ENCODE assay signal across 8 mouse cellular contexts in the genomic region with DNA sequence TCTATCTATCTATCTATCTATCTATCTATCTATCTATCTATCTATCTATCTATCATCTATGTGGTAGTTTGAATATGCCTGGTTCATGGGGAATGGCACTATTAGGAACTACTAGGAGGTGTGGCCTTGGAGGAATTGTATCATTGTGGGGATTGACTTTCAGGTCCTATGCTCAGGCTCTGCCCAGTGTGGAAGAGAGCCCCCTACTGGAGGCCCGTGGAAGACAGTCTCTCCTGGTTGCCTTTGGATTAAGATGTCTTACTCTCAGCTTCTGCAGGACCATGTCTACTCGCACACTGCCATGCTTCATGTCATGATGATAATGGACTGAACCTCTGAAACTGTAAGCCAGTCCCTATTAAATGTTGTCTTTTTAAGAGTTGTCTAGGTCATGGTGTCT.
A peak's percentile ranks its signal among the peaks of the same experiment; 100 is the strongest.
DNase-seq lines count a peak whose midpoint lies in the region; ATAC-seq and TF ChIP-seq lines count a peak whose summit lies in the region.

No protein-coding gene starts in this region.

- peak; percentile 42 to 49 for DNase-seq in cerebellum, adult 18-20 months
- DNase-seq in liver, adult 2 months (ENCODE audit: extremely low read depth, low read depth, low spot score) = peak; percentile 22
- DNase-seq in liver, embryonic 11.5 days (ENCODE audit: low spot score) = no peak
- peak; percentile 53 to 57 for DNase-seq in cerebellum, postnatal 10 days
- peak; percentile 24 for DNase-seq in left cerebral cortex, postnatal 4 days
- DNase-seq in right cerebral cortex, postnatal 14 days = no peak
- DNase-seq in midbrain, embryonic 11.5 days (ENCODE audit: low spot score, missing footprints) = no peak

- no peak overlapping the region for H3K4me2 ChIP-seq in liver, embryonic 11.5 days
- no peak overlapping the region for H3K4me2 ChIP-seq in midbrain, embryonic 11.5 days

- H3K79me2 ChIP-seq in liver, adult 2 months (ENCODE audit: control insufficient read depth, insufficient read depth, low read length) = no peaks in the 10 kb centered on the region

- TF ChIP-seq POLR2A in liver, adult 2 months (IDR thresholded peaks at IDR 0.05; ENCODE audit: extremely low read depth, insufficient read depth, low read length) = no peak

- no peak for ATAC-seq in cerebellum, adult (ENCODE audit: insufficient number of reproducible peaks, low FRiP score, low TSS enrichment)
- no peak for ATAC-seq in liver, embryonic 11.5 days (replicated peaks; ENCODE audit: low FRiP score)
- ATAC-seq in midbrain, embryonic 11.5 days (ENCODE audit: low FRiP score) = no peak

- no peak overlapping the region for H3K4me3 ChIP-seq in liver, adult 2 months (ENCODE audit: insufficient read depth, low read depth, low read length)
- no peak overlapping the region for H3K4me3 ChIP-seq in liver, embryonic 11.5 days (ENCODE audit: low read depth, low read length)
- H3K4me3 ChIP-seq in midbrain, embryonic 11.5 days (ENCODE audit: low read depth, low read length) = no peak overlapping the region

- TF ChIP-seq CTCF in liver, adult 2 months (IDR thresholded peaks at IDR 0.05; ENCODE audit: low read depth, low read length) = peak; percentile 59

- no peak overlapping the region for H3K9ac ChIP-seq in liver, adult 2 months (ENCODE audit: low read depth, low read length)
- H3K9ac ChIP-seq in liver, embryonic 11.5 days (ENCODE audit: low read depth, low read length) = no peak overlapping the region
- H3K9ac ChIP-seq in midbrain, embryonic 11.5 days (ENCODE audit: low read length) = no peak overlapping the region

- no peaks in the 10 kb centered on the region for H3K27me3 ChIP-seq in liver, adult 2 months (ENCODE audit: control insufficient read depth, insufficient read depth, low read length)
- H3K27me3 ChIP-seq in liver, embryonic 11.5 days (replicated peaks; ENCODE audit: control insufficient read depth, insufficient read depth, low read length) = no peaks in the 10 kb centered on the region
- H3K27me3 ChIP-seq in midbrain, embryonic 11.5 days (ENCODE audit: control insufficient read depth, insufficient read depth, low read length) = no peaks in the 10 kb centered on the region

- H3K9me3 ChIP-seq in liver, embryonic 11.5 days (ENCODE audit: control insufficient read depth, low read length) = no peaks in the 10 kb centered on the region
- no peaks in the 10 kb centered on the region for H3K9me3 ChIP-seq in midbrain, embryonic 11.5 days (ENCODE audit: control insufficient read depth, low read length)

- H3K36me3 ChIP-seq in liver, adult 2 months (ENCODE audit: control insufficient read depth, insufficient read depth, low read length) = no peaks in the 10 kb centered on the region
- H3K36me3 ChIP-seq in liver, embryonic 11.5 days (ENCODE audit: control insufficient read depth, insufficient read depth, low read length) = no peaks in the 10 kb centered on the region
- no peaks in the 10 kb centered on the region for H3K36me3 ChIP-seq in midbrain, embryonic 11.5 days (ENCODE audit: control insufficient read depth, insufficient read depth, low read length)

- no peak overlapping the region for H3K27ac ChIP-seq in liver, adult 2 months (replicated peaks; ENCODE audit: insufficient read depth, low read depth, low read length)
- no peak overlapping the region for H3K27ac ChIP-seq in liver, embryonic 11.5 days (ENCODE audit: low read depth, low read length)
- no peak overlapping the region for H3K27ac ChIP-seq in midbrain, embryonic 11.5 days (ENCODE audit: low read depth, low read length)

- intact Hi-C loops in left cerebral cortex, postnatal 4 days (cut with DNase I) = no loop called here

- no peaks in the 10 kb centered on the region for H3K4me1 ChIP-seq in liver, adult 2 months (ENCODE audit: control insufficient read depth, insufficient read depth, low read length)
- no peaks in the 10 kb centered on the region for H3K4me1 ChIP-seq in liver, embryonic 11.5 days (replicated peaks; ENCODE audit: control insufficient read depth, insufficient read depth, low read length)
- H3K4me1 ChIP-seq in midbrain, embryonic 11.5 days (ENCODE audit: control insufficient read depth, insufficient read depth, low read length) = no peaks in the 10 kb centered on the region

- whole genome bisulfite sequencing in liver, adult 2 months = 64% methylated on average over 2 of the region's 2 CpGs
- WGBS in liver, embryonic 11.5 days = 60% methylated on average over 2 of the region's 2 CpGs
- 70% methylated on average over 2 of the region's 2 CpGs for WGBS in midbrain, embryonic 11.5 days

Comparison
In these comparisons a context has a peak if more than half of its experiments do, and no peak if none do; other contexts are left out.
1. DNase-seq: peak in cerebellum, adult 18-20 months (2 of 2), liver, adult 2 months (single experiment), cerebellum, postnatal 10 days (2 of 2) and left cerebral cortex, postnatal 4 days (single experiment); none in liver, embryonic 11.5 days (single experiment), right cerebral cortex, postnatal 14 days (single experiment) and midbrain, embryonic 11.5 days (single experiment).